Mouse (Mus musculus): ENCODE measurements around the gene Btd. TPM values are rescaled to one million over a fixed set of nuclear protein-coding genes. Genes with fewer than 3 reads are reported as not detected.

Gene Btd
- polyA plus RNA-seq, 1 experiment = 7.0 TPM

DNA sequence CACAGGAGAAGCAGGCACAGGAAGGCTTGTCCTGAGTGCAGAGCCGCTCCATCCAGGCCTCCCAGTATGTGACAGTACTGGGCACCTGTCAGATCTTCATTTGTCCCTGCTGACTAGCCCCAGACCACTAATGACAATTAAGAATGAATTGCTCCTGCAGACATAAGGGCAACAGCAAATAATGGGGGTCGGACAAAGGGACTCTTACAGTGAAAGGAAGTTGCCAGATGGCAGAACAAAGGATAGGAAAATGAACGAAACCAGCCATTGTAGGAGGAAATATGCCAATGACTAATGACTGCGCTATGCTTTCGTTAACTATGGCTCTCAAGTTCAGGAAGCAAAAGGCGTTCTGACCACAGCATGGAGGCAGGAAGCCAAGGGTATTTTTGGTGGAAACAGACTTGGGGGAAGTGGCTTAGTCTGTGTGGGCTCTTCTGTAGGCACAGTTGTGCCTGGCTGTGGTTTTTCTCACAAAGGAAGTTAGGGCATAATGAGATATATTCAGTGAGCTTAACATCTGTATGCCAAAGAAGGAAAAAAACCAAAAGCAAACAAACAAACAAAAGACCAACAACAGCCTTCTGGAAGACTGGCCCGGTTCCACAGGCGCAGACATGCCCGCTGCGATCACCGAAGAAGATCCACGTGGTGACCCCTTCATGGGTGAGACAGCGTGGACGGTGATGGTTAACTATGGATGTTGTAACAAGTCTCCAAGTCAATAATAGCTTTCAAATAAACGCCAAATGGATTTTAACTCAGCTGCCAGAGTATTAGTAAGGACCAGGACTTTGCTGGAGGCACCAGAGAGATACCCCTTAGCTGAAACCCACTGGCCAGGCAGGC lies 29.0 kb downstream of the Btd start:
- H3K27me3 ChIP-seq (ENCODE audit: control insufficient read depth, insufficient read depth, low read length, poor library complexity, severe bottlenecking) = no peaks in the 10 kb centered on the region
- TF ChIP-seq EP300 (IDR thresholded peaks at IDR 0.05; ENCODE audit: insufficient read depth, low read depth, low read length) (no peak), CTCF (IDR thresholded peaks at IDR 0.05; ENCODE audit: low read depth, low read length) (no peak), POLR2A (IDR thresholded peaks at IDR 0.05; ENCODE audit: insufficient read depth, low read length) (no peak)
- H3K4me1 ChIP-seq (ENCODE audit: control insufficient read depth, insufficient read depth, low read length) = no peaks in the 10 kb centered on the region
- no peaks in the 10 kb centered on the region for H3K9me3 ChIP-seq (replicated peaks; ENCODE audit: control insufficient read depth, insufficient read depth, low read length, poor library complexity, severe bottlenecking)
- no peak overlapping the region for H3K9ac ChIP-seq (ENCODE audit: low read depth, poor library complexity, severe bottlenecking)
- H3K36me3 ChIP-seq (ENCODE audit: control insufficient read depth, insufficient read depth, low read length, poor library complexity, severe bottlenecking) = no peaks in the 10 kb centered on the region
- H3K27ac ChIP-seq (ENCODE audit: insufficient read depth, low read length) = no peak overlapping the region
- H3K4me3 ChIP-seq (ENCODE audit: low read depth, low read length) = no peak overlapping the region

- H3K9me3 ChIP-seq (replicated peaks; ENCODE audit: control insufficient read depth, insufficient read depth, low read length, poor library complexity, severe bottlenecking) = no peaks in the 10 kb centered on the region
- no peaks in the 10 kb centered on the region for H3K36me3 ChIP-seq (ENCODE audit: control insufficient read depth, insufficient read depth, low read length, poor library complexity, severe bottlenecking)
- H3K27me3 ChIP-seq (ENCODE audit: control insufficient read depth, insufficient read depth, low read length, poor library complexity, severe bottlenecking) = no peaks in the 10 kb centered on the region
- H3K9ac ChIP-seq (ENCODE audit: low read depth, poor library complexity, severe bottlenecking) = no peak overlapping the region
- no peak for TF ChIP-seq EP300 (IDR thresholded peaks at IDR 0.05; ENCODE audit: insufficient read depth, low read depth, low read length)
- no peak for TF ChIP-seq POLR2A (IDR thresholded peaks at IDR 0.05; ENCODE audit: insufficient read depth, low read length)
- no peak for TF ChIP-seq CTCF (IDR thresholded peaks at IDR 0.05; ENCODE audit: low read depth, low read length)
- no peak overlapping the region for H3K27ac ChIP-seq (ENCODE audit: insufficient read depth, low read length)
- no peaks in the 10 kb centered on the region for H3K4me1 ChIP-seq (ENCODE audit: control insufficient read depth, insufficient read depth, low read length)
- H3K4me3 ChIP-seq (ENCODE audit: low read depth, low read length) = no peak overlapping the region
Observed at GRCm38 (mm10) chr14:31671635-31672320, 30.9 kb downstream of the Btd start.

- Histone ChIP-seq H3K4me3 (ENCODE audit: low read depth, low read length) (no peak overlapping the region), H3K9ac (ENCODE audit: low read depth, poor library complexity, severe bottlenecking) (no peak overlapping the region), H3K4me1 (ENCODE audit: control insufficient read depth, insufficient read depth, low read length) (no peaks in the 10 kb centered on the region), H3K27me3 (ENCODE audit: control insufficient read depth, insufficient read depth, low read length, poor library complexity, severe bottlenecking) (no peaks in the 10 kb centered on the region), H3K36me3 (ENCODE audit: control insufficient read depth, insufficient read depth, low read length, poor library complexity, severe bottlenecking) (no peaks in the 10 kb centered on the region), H3K27ac (ENCODE audit: insufficient read depth, low read length) (no peak overlapping the region), H3K9me3 (replicated peaks; ENCODE audit: control insufficient read depth, insufficient read depth, low read length, poor library complexity, severe bottlenecking) (no peaks in the 10 kb centered on the region)
- TF ChIP-seq POLR2A (IDR thresholded peaks at IDR 0.05; ENCODE audit: insufficient read depth, low read length) (no peak), EP300 (IDR thresholded peaks at IDR 0.05; ENCODE audit: insufficient read depth, low read depth, low read length) (no peak), CTCF (IDR thresholded peaks at IDR 0.05; ENCODE audit: low read depth, low read length) (no peak)
Observed at GRCm38 (mm10) chr14:31680656-31681055, 39.8 kb downstream of the Btd start.

DNA sequence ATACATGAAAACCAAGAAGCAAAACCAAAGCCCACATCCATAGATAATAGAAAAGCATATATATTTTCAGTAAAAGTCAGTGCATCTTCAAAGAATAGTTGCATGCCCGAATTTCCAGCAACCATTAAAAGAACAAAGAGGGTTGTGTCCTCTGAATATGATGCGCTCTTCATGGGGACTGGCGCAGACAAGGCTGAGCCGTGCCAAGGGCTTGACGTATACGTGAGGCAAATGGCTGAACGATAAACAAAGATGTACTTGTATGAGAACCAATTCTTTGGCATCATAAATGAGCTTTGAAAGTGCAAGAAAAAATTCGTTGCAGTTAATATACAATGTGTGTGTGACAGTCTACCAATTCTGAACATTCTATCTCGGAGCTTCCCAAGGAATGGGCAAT lies 40.5 kb downstream of the Btd start:
- no peaks in the 10 kb centered on the region for H3K4me1 ChIP-seq (ENCODE audit: control insufficient read depth, insufficient read depth, low read length)
- H3K4me3 ChIP-seq (ENCODE audit: low read depth, low read length) = no peak overlapping the region
- no peaks in the 10 kb centered on the region for H3K9me3 ChIP-seq (replicated peaks; ENCODE audit: control insufficient read depth, insufficient read depth, low read length, poor library complexity, severe bottlenecking)
- no peaks in the 10 kb centered on the region for H3K27me3 ChIP-seq (ENCODE audit: control insufficient read depth, insufficient read depth, low read length, poor library complexity, severe bottlenecking)
- no peaks in the 10 kb centered on the region for H3K36me3 ChIP-seq (ENCODE audit: control insufficient read depth, insufficient read depth, low read length, poor library complexity, severe bottlenecking)
- H3K27ac ChIP-seq (ENCODE audit: insufficient read depth, low read length) = no peak overlapping the region
- no peak overlapping the region for H3K9ac ChIP-seq (ENCODE audit: low read depth, poor library complexity, severe bottlenecking)
- TF ChIP-seq EP300 (IDR thresholded peaks at IDR 0.05; ENCODE audit: insufficient read depth, low read depth, low read length) = no peak
- TF ChIP-seq POLR2A (IDR thresholded peaks at IDR 0.05; ENCODE audit: insufficient read depth, low read length) = no peak
- no peak for TF ChIP-seq CTCF (IDR thresholded peaks at IDR 0.05; ENCODE audit: low read depth, low read length)

- Histone ChIP-seq H3K9me3 (replicated peaks; ENCODE audit: control insufficient read depth, insufficient read depth, low read length, poor library complexity, severe bottlenecking) (no peaks in the 10 kb centered on the region), H3K27ac (ENCODE audit: insufficient read depth, low read length) (no peak overlapping the region), H3K9ac (ENCODE audit: low read depth, poor library complexity, severe bottlenecking) (no peak overlapping the region), H3K36me3 (ENCODE audit: control insufficient read depth, insufficient read depth, low read length, poor library complexity, severe bottlenecking) (no peaks in the 10 kb centered on the region), H3K4me1 (ENCODE audit: control insufficient read depth, insufficient read depth, low read length) (no peaks in the 10 kb centered on the region), H3K4me3 (ENCODE audit: low read depth, low read length) (no peak overlapping the region), H3K27me3 (ENCODE audit: control insufficient read depth, insufficient read depth, low read length, poor library complexity, severe bottlenecking) (no peaks in the 10 kb centered on the region)
- TF ChIP-seq EP300 (IDR thresholded peaks at IDR 0.05; ENCODE audit: insufficient read depth, low read depth, low read length) = no peak
- no peak for TF ChIP-seq POLR2A (IDR thresholded peaks at IDR 0.05; ENCODE audit: insufficient read depth, low read length)
- no peak for TF ChIP-seq CTCF (IDR thresholded peaks at IDR 0.05; ENCODE audit: low read depth, low read length)
Observed at GRCm38 (mm10) chr14:31681931-31682555, 41.2 kb downstream of the Btd start.
